Mouse (Mus musculus): Measurements from ENCODE around the gene Avil. TPM values are rescaled to one million over a fixed set of nuclear protein-coding genes. Genes with fewer than 3 reads are reported as not detected.

Gene Avil
- 0.06 and 0.09 TPM in 2 replicates for polyA plus RNA-seq (2012; rRNA removed)

DNA sequence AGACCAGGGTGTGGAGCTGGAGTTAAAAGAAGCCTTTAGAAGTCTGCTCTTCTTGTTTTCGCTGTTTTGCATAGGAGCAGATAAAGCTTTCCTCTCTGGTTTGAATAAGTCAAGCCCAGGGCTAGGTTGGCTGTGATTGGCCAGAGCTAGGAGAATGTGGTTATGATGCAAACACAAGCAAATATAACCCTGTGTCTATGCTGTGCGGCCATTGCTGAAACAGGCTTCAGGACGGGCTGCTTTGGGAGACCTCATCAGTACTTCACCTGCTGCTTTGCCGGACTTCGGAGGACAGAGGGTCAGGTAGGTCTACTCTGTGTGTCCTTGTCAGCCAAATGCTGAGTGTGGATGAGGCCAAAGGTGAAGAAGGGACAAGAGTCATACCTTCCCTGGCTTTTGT lies at the start of gene Avil:
Gene Avil (plus strand): TSS at position 181 of the 400 bp plus-strand sequence.
- Histone ChIP-seq H3K36me3 (ENCODE audit: control insufficient read depth, insufficient read depth, low read length) (peaks cover 12% of the 10 kb centered on the region), H3K27me3 (ENCODE audit: control insufficient read depth, insufficient read depth, low read length) (no peaks in the 10 kb centered on the region), H3K27ac (ENCODE audit: insufficient read depth, low read length) (no peak within 1 kb of the TSS), H3K4me3 (ENCODE audit: extremely low read depth, insufficient read depth, insufficient read length) (no peak within 1 kb of the TSS), H3K4me1 (ENCODE audit: control insufficient read depth, insufficient read depth, insufficient read length) (no peaks in the 10 kb centered on the region)
- no peak for TF ChIP-seq CTCF (IDR thresholded peaks at IDR 0.05; ENCODE audit: extremely low read depth, insufficient read depth, insufficient read length, insufficient replicate concordance)
- no peak for TF ChIP-seq POLR2A (IDR thresholded peaks at IDR 0.05; ENCODE audit: low read depth, low read length)
- 85% methylated on average over 5 of the region's 5 CpGs for WGBS
- no peak for DNase-seq (ENCODE audit: low read depth in 1 of 2, low spot score in 2 of 2)

DNA sequence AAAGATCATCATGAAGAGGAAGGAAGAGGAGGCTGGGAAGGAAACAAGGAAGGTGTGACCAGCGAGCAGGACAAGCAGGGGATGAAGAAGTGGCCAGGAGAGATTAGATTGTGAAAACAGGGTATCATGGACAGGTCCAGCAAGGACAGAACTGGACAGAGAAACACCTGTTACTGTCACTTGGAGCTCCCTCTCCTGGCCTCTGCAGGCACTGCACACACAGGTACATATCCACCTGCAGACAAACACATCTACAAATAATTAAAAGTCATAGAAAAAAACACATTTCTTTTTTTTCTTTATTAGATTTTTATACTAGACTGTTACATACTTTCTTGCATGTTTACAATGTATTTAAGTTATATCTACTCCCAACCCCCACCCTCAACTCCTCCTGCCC lies 48.1 kb upstream of the Avil start:
- Histone ChIP-seq H3K4me1 (ENCODE audit: control insufficient read depth, insufficient read depth, insufficient read length) (no peaks in the 10 kb centered on the region), H3K27me3 (ENCODE audit: control insufficient read depth, insufficient read depth, low read length) (no peaks in the 10 kb centered on the region), H3K27ac (ENCODE audit: insufficient read depth, low read length) (no peak overlapping the region), H3K4me3 (ENCODE audit: extremely low read depth, insufficient read depth, insufficient read length) (no peak overlapping the region), H3K36me3 (ENCODE audit: control insufficient read depth, insufficient read depth, low read length) (no peaks in the 10 kb centered on the region)
- no peak for DNase-seq (ENCODE audit: low read depth in 1 of 2, low spot score in 2 of 2)
- 100% methylated on average over 1 of the region's 1 CpGs for WGBS
- TF ChIP-seq CTCF (IDR thresholded peaks at IDR 0.05; ENCODE audit: extremely low read depth, insufficient read depth, insufficient read length, insufficient replicate concordance) (no peak), POLR2A (IDR thresholded peaks at IDR 0.05; ENCODE audit: low read depth, low read length) (no peak)

DNA sequence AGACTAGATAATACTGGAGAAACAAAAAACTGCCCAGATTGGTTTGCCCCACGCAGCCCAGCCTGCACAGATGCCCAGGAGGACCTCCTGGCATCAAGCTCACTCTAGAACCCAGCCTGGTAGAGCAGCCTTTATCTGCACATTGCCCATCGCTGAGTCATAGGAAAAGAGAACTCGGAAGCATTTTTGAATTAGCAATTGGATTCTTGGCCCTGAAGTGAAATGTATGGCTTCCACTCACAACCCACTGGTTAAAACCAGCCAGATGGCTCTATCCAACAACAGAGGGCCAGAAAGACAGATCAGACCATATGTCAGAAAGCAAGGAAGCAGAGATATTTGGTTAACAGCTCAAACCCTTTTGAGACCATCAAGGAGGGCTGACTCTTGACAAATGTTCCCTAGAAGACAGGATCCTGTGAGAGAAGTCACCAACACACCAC lies 47.5 kb upstream of the Avil start:
- Histone ChIP-seq H3K27me3 (ENCODE audit: control insufficient read depth, insufficient read depth, low read length) (no peaks in the 10 kb centered on the region), H3K36me3 (ENCODE audit: control insufficient read depth, insufficient read depth, low read length) (no peaks in the 10 kb centered on the region), H3K4me1 (ENCODE audit: control insufficient read depth, insufficient read depth, insufficient read length) (no peaks in the 10 kb centered on the region), H3K27ac (ENCODE audit: insufficient read depth, low read length) (no peak overlapping the region), H3K4me3 (ENCODE audit: extremely low read depth, insufficient read depth, insufficient read length) (no peak overlapping the region)
- WGBS: 87% methylated on average over 3 of the region's 3 CpGs
- TF ChIP-seq CTCF (IDR thresholded peaks at IDR 0.05; ENCODE audit: extremely low read depth, insufficient read depth, insufficient read length, insufficient replicate concordance) (no peak), POLR2A (IDR thresholded peaks at IDR 0.05; ENCODE audit: low read depth, low read length) (no peak)
- no peak for DNase-seq (ENCODE audit: low read depth in 1 of 2, low spot score in 2 of 2)

DNA sequence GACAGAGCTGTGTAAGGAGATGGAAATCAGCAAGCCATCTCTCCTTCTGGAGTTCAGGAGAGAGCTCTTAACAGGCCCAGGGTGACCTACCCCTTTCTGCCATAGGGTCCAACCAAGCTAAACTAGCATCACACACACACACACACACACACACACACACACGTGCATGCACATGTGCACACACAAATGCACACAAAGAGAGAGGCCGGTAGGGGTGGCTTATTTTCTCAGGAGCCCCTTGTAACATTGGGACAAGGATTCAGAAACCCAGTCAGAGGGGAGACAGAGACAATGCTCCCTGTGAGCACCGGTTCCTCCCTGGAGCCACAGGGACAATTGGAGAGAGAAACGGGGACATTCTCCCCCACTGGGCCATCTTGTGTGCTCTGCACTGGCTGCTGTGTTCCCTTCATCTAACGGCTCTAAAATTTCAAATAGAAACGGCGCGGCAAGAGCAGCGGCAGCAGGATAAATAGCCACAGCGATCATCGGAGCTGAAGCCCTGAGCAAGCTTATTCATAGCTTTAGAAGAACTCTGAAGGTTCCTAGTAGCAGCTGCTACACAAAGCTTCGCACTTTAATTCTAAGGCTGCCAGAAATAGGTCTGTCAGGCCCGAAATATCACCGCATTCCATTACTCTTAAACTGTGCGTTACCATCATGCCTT lies 43.7 kb upstream of the Avil start:
- Histone ChIP-seq H3K27ac (ENCODE audit: insufficient read depth, low read length) (no peak overlapping the region), H3K4me1 (ENCODE audit: control insufficient read depth, insufficient read depth, insufficient read length) (no peaks in the 10 kb centered on the region), H3K27me3 (ENCODE audit: control insufficient read depth, insufficient read depth, low read length) (no peaks in the 10 kb centered on the region), H3K36me3 (ENCODE audit: control insufficient read depth, insufficient read depth, low read length) (no peaks in the 10 kb centered on the region), H3K4me3 (ENCODE audit: extremely low read depth, insufficient read depth, insufficient read length) (no peak overlapping the region)
- TF ChIP-seq CTCF (IDR thresholded peaks at IDR 0.05; ENCODE audit: extremely low read depth, insufficient read depth, insufficient read length, insufficient replicate concordance) (no peak), POLR2A (IDR thresholded peaks at IDR 0.05; ENCODE audit: low read depth, low read length) (no peak)
- WGBS: 77% methylated on average over 15 of the region's 15 CpGs
- DNase-seq (ENCODE audit: low read depth in 1 of 2, low spot score in 2 of 2): no peak

DNA sequence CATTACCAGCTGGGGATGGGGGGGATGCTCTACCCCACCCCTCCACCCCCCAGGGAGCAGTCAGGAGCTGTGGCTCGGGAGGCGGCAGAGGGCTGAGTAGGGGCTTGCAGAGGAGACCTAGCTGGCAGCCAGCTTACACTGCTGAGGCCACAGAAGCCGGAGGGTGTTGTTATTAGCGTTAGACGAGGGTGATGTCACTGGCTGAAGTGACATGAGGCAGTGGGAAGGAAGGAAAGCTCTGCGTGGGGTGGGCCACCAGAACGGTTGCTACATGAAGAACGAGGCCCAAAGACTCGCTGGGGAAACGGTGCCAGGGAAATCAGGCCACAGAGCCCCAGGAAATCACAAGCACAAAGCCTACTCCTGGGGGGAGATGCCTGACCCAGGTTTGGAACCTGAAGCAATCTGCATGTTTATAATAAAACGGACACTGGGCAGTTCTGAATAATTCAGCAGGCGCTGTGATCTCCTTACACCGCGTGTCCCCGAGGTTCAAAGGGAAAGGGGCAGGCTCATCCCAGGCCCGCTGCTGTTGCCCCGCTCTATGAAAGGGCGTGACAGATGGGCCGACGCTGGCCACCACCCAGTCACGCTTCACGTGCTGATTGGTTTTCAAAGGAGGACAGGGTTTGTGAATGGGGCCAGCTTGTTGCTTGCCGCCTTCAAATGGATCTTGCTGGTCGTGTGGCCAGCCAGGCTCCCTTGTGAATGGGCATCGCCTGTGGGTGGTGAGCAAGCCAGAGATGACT lies 43.0 kb upstream of the Avil start:
- H3K27ac ChIP-seq (ENCODE audit: insufficient read depth, low read length): no peak overlapping the region
- WGBS: 36% methylated on average over 25 of the region's 25 CpGs
- no peaks in the 10 kb centered on the region for H3K36me3 ChIP-seq (ENCODE audit: control insufficient read depth, insufficient read depth, low read length)
- no peaks in the 10 kb centered on the region for H3K27me3 ChIP-seq (ENCODE audit: control insufficient read depth, insufficient read depth, low read length)
- H3K4me1 ChIP-seq (ENCODE audit: control insufficient read depth, insufficient read depth, insufficient read length): no peaks in the 10 kb centered on the region
- TF ChIP-seq POLR2A (IDR thresholded peaks at IDR 0.05; ENCODE audit: low read depth, low read length): no peak
- no peak for TF ChIP-seq CTCF (IDR thresholded peaks at IDR 0.05; ENCODE audit: extremely low read depth, insufficient read depth, insufficient read length, insufficient replicate concordance)
- no peak for DNase-seq (ENCODE audit: low read depth in 1 of 2, low spot score in 2 of 2)
- no peak overlapping the region for H3K4me3 ChIP-seq (ENCODE audit: extremely low read depth, insufficient read depth, insufficient read length)

DNA sequence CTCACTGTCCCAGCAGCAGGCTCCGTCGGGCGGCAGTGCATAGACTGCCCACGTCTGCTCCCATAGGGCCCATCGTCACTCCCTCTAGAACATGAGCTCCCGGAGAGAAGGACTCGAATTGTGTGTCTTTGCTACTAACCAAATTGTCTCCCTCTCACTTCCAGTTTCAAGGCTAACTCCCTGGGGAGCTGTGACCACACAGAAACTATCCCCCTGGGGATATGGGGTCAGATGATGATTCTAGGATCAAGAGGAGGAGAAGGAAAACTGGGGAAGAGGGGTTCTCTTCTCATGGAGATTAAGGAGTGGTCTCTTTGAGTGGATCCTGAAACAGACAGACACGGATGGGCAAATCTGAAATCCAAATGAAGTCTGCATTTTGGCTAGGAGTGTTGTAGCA lies 40.0 kb upstream of the Avil start:
- TF ChIP-seq CTCF (IDR thresholded peaks at IDR 0.05; ENCODE audit: extremely low read depth, insufficient read depth, insufficient read length, insufficient replicate concordance) (no peak), POLR2A (IDR thresholded peaks at IDR 0.05; ENCODE audit: low read depth, low read length) (no peak)
- Histone ChIP-seq H3K4me3 (ENCODE audit: extremely low read depth, insufficient read depth, insufficient read length) (no peak overlapping the region), H3K4me1 (ENCODE audit: control insufficient read depth, insufficient read depth, insufficient read length) (no peaks in the 10 kb centered on the region), H3K27ac (ENCODE audit: insufficient read depth, low read length) (no peak overlapping the region), H3K36me3 (ENCODE audit: control insufficient read depth, insufficient read depth, low read length) (no peaks in the 10 kb centered on the region), H3K27me3 (ENCODE audit: control insufficient read depth, insufficient read depth, low read length) (no peaks in the 10 kb centered on the region)
- WGBS: 74% methylated on average over 8 of the region's 8 CpGs
- DNase-seq (ENCODE audit: low read depth in 1 of 2, low spot score in 2 of 2): no peak

DNA sequence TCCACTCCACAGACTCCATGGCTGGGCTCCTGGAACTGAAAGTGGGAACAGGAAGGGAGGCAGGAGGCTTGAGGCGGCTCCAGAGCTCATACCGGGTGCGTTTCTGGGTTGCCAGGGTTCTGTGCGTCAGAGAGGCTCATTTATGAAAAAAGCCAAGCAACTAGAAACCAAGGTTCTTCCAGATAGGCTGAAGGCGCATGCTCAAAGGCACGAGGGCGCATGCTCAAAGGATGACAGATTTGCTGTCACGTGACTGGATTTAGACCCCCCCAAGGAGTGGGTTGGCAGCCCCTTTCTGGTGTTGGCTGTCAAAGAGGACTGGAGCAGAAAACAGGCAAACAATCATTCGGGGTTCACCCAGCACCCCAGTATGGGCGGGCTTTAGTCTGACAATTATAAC lies 38.8 kb upstream of the Avil start:
- Histone ChIP-seq H3K4me3 (ENCODE audit: extremely low read depth, insufficient read depth, insufficient read length) (no peak overlapping the region), H3K27me3 (ENCODE audit: control insufficient read depth, insufficient read depth, low read length) (no peaks in the 10 kb centered on the region), H3K4me1 (ENCODE audit: control insufficient read depth, insufficient read depth, insufficient read length) (no peaks in the 10 kb centered on the region), H3K27ac (ENCODE audit: insufficient read depth, low read length) (no peak overlapping the region), H3K36me3 (ENCODE audit: control insufficient read depth, insufficient read depth, low read length) (no peaks in the 10 kb centered on the region)
- DNase-seq (ENCODE audit: low read depth in 1 of 2, low spot score in 2 of 2): no peak
- TF ChIP-seq POLR2A (IDR thresholded peaks at IDR 0.05; ENCODE audit: low read depth, low read length) (no peak), CTCF (IDR thresholded peaks at IDR 0.05; ENCODE audit: extremely low read depth, insufficient read depth, insufficient read length, insufficient replicate concordance) (no peak)
- WGBS: 84% methylated on average over 10 of the region's 10 CpGs
